Mouse (Mus musculus): Measurements from ENCODE around the gene Zfp638. TPM values are rescaled to one million over a fixed set of nuclear protein-coding genes. Genes with fewer than 3 reads are reported as not detected.
"Not testable (repeated sequence)": the region's sequence is repeated elsewhere in the genome, so short reads cannot be mapped to it uniquely, and the experiment has no call there.

Zfp638 gene
- polyA plus RNA-seq, 1 experiment from 2014 or later, result 49.9 TPM

GRCm38 (mm10) chr6:84018906-84019550, 152.1 kb downstream of the Zfp638 start:
- Histone ChIP-seq H3K36me3 (no peaks in the 10 kb centered on the region), H3K9me3 (no peaks in the 10 kb centered on the region), H3K9ac (peak overlapping the region; percentile 31), H3K27ac (no peak overlapping the region), H3K4me3 (replicated peaks) (peak overlapping the region; percentile 32), H3K4me1 (replicated peaks) (peaks cover 7% of the 10 kb centered on the region; the same call in 1 of the 2 replicates), H3K27me3 (replicated peaks) (no peaks in the 10 kb centered on the region), H3K4me2 (replicated peaks) (peak overlapping the region; percentile 68)
- ATAC-seq, result peak; percentile 85
- 4% methylated on average over 28 of the region's 28 CpGs for WGBS

GRCm38 (mm10) chr6:84020002-84020401, 153.1 kb downstream of the Zfp638 start:
- Histone ChIP-seq H3K36me3 (no peaks in the 10 kb centered on the region), H3K27ac (no peak overlapping the region), H3K4me1 (replicated peaks) (peaks cover 7% of the 10 kb centered on the region; the same call in 1 of the 2 replicates), H3K27me3 (replicated peaks) (no peaks in the 10 kb centered on the region), H3K9me3 (no peaks in the 10 kb centered on the region), H3K4me2 (replicated peaks) (peak overlapping the region; percentile 68), H3K4me3 (replicated peaks) (peak overlapping the region; percentile 32), H3K9ac (no peak overlapping the region)
- 74% methylated on average over 4 of the region's 4 CpGs for WGBS
- no peak for ATAC-seq

GRCm38 (mm10) chr6:84021990-84022389, 155.1 kb downstream of the Zfp638 start:
- Histone ChIP-seq H3K9me3 (no peaks in the 10 kb centered on the region), H3K4me1 (replicated peaks) (peaks cover 7% of the 10 kb centered on the region; the same call in 1 of the 2 replicates), H3K4me2 (replicated peaks) (no peak overlapping the region), H3K36me3 (no peaks in the 10 kb centered on the region), H3K27me3 (replicated peaks) (no peaks in the 10 kb centered on the region), H3K27ac (no peak overlapping the region), H3K9ac (no peak overlapping the region), H3K4me3 (replicated peaks) (no peak overlapping the region)
- WGBS, result 63% methylated on average over 3 of the region's 3 CpGs
- no peak for ATAC-seq

GRCm38 (mm10) chr6:84025636-84026035, 158.7 kb downstream of the Zfp638 start:
- Histone ChIP-seq H3K36me3 (no peaks in the 10 kb centered on the region), H3K27ac (no peak overlapping the region), H3K4me2 (replicated peaks) (no peak overlapping the region), H3K27me3 (replicated peaks) (no peaks in the 10 kb centered on the region), H3K9ac (no peak overlapping the region), H3K9me3 (no peaks in the 10 kb centered on the region), H3K4me1 (replicated peaks) (no peaks in the 10 kb centered on the region), H3K4me3 (replicated peaks) (no peak overlapping the region)
- ATAC-seq, result no peak
- WGBS, result 86% methylated on average over 3 of the region's 3 CpGs

- H3K4me1 ChIP-seq (replicated peaks), result no peaks in the 10 kb centered on the region
Measured at GRCm38 (mm10) chr6:84028791-84029190, 161.9 kb downstream of the Zfp638 start.

GRCm38 (mm10) chr6:84029775-84030174, 162.9 kb downstream of the Zfp638 start:
- Histone ChIP-seq H3K9me3 (no peaks in the 10 kb centered on the region), H3K36me3 (no peaks in the 10 kb centered on the region), H3K27me3 (replicated peaks) (no peaks in the 10 kb centered on the region), H3K27ac (no peak overlapping the region), H3K4me2 (replicated peaks) (no peak overlapping the region), H3K4me3 (replicated peaks) (no peak overlapping the region), H3K9ac (no peak overlapping the region), H3K4me1 (replicated peaks) (no peaks in the 10 kb centered on the region)
- no peak for ATAC-seq
- WGBS, result 83% methylated on average over 7 of the region's 7 CpGs

More at GRCm38 (mm10) chr6:84028791-84029190, 161.9 kb downstream of the Zfp638 start:
- Histone ChIP-seq H3K9me3 (no peaks in the 10 kb centered on the region), H3K27me3 (replicated peaks) (no peaks in the 10 kb centered on the region), H3K4me2 (replicated peaks) (no peak overlapping the region), H3K36me3 (no peaks in the 10 kb centered on the region), H3K9ac (no peak overlapping the region), H3K27ac (no peak overlapping the region), H3K4me3 (replicated peaks) (no peak overlapping the region)
- no peak for ATAC-seq

- H3K4me1 ChIP-seq (replicated peaks); H3K9ac ChIP-seq; H3K36me3 ChIP-seq; H3K4me3 ChIP-seq (replicated peaks); ATAC-seq; H3K9me3 ChIP-seq; H3K27me3 ChIP-seq (replicated peaks); H3K27ac ChIP-seq; H3K4me2 ChIP-seq (replicated peaks): not testable (repeated sequence)
- WGBS, result 53% methylated on average over 5 of the region's 5 CpGs
Measured at GRCm38 (mm10) chr6:84032516-84032915, 165.6 kb downstream of the Zfp638 start.

Other genes with a start within 250 kb of the Zfp638 start
- gene Clec4f, start 210.9 kb upstream of the Zfp638 start, polyA plus RNA-seq (2015; fragmentation: Nextera tagmentation; extraction: Ambion mirVana), result 0.09 and 0.15 TPM in 2 replicates
- not detected in 2 replicates for gene Cd207, start 189.3 kb upstream of the Zfp638 start, polyA plus RNA-seq (2015; fragmentation: Nextera tagmentation; extraction: Ambion mirVana)
- not detected in 2 replicates for gene Vax2, start 155.8 kb upstream of the Zfp638 start, polyA plus RNA-seq (2015; fragmentation: Nextera tagmentation; extraction: Ambion mirVana)
- gene Atp6v1b1, start 124.1 kb upstream of the Zfp638 start, polyA plus RNA-seq (2015; fragmentation: Nextera tagmentation; extraction: Ambion mirVana), result 0.08 TPM in 1 of 2 replicates, not detected in the other
- 0.13 TPM in 1 of 2 replicates, not detected in the other for gene Ankrd53, start 104.5 kb upstream of the Zfp638 start, polyA plus RNA-seq (2015; fragmentation: Nextera tagmentation; extraction: Ambion mirVana)
- 84.2 and 86.4 TPM in 2 replicates for gene Tex261, start 91.3 kb upstream of the Zfp638 start, polyA plus RNA-seq (2015; fragmentation: Nextera tagmentation; extraction: Ambion mirVana)
- 90.4 and 98.4 TPM in 2 replicates for gene Nagk, start 72.1 kb upstream of the Zfp638 start, polyA plus RNA-seq (2015; fragmentation: Nextera tagmentation; extraction: Ambion mirVana)
- 15.7 and 15.9 TPM in 2 replicates for gene Paip2b, start 35.4 kb upstream of the Zfp638 start, polyA plus RNA-seq (2015; fragmentation: Nextera tagmentation; extraction: Ambion mirVana)
- gene Dysf, start 141.5 kb downstream of the Zfp638 start, polyA plus RNA-seq (2015; fragmentation: Nextera tagmentation; extraction: Ambion mirVana), result 7.0 and 8.6 TPM in 2 replicates

All from intestine, embryonic 15.5 days (tissue).